Mouse (Mus musculus): ENCODE data around the gene E2f1. TPM values are rescaled to one million over a fixed set of nuclear protein-coding genes. Genes with fewer than 3 reads are reported as not detected.

E2f1 gene
- polyA plus RNA-seq, 1 experiment from 2014 or later, result 7.3 TPM

- Histone ChIP-seq H3K4me1 (ENCODE audit: insufficient read depth) (peaks cover 21% of the 10 kb centered on the region), H3K4me3 (ENCODE audit: low read depth, low read length) (no peak overlapping the region), H3K9ac (replicated peaks) (no peak overlapping the region), H3K27ac (ENCODE audit: low read depth) (no peak overlapping the region), H3K9me3 (ENCODE audit: low read length) (no peaks in the 10 kb centered on the region), H3K27me3 (ENCODE audit: insufficient read depth, low read length) (peaks cover 22% of the 10 kb centered on the region), H3K36me3 (replicated peaks; ENCODE audit: insufficient read depth, low read length) (no peaks in the 10 kb centered on the region), H3K4me2 (ENCODE audit: low read depth, low read length) (no peak overlapping the region)
- no peak for DNase-seq
- ATAC-seq, result no peak
- WGBS (ENCODE audit: insufficient replicate concordance), result 59% methylated on average over 2 of the region's 2 CpGs
- TF ChIP-seq EP300 (IDR thresholded peaks at IDR 0.05; ENCODE audit: low read depth) (no peak), CTCF (IDR thresholded peaks at IDR 0.05; ENCODE audit: low read depth) (no peak)
Measured at GRCm38 (mm10) chr2:154550937-154551336, 18.8 kb downstream of the E2f1 start.

- no peaks in the 10 kb centered on the region for H3K9me3 ChIP-seq (ENCODE audit: low read length)
- peaks cover 21% of the 10 kb centered on the region for H3K4me1 ChIP-seq (ENCODE audit: insufficient read depth)
- peak overlapping the region; percentile 43 for H3K4me3 ChIP-seq (ENCODE audit: low read depth, low read length)
- DNase-seq (no peak), ATAC-seq (no peak)
- H3K36me3 ChIP-seq (replicated peaks; ENCODE audit: insufficient read depth, low read length), result no peaks in the 10 kb centered on the region
- peak overlapping the region; percentile 84 for H3K4me2 ChIP-seq (ENCODE audit: low read depth, low read length)
- no peak overlapping the region for H3K27ac ChIP-seq (ENCODE audit: low read depth)
- 0 out of 2 replicates have a peak overlapping the region, but pooled peaks have one; percentile 35 for H3K9ac ChIP-seq (replicated peaks)
- peaks cover 22% of the 10 kb centered on the region for H3K27me3 ChIP-seq (ENCODE audit: insufficient read depth, low read length)
- TF ChIP-seq EP300 (IDR thresholded peaks at IDR 0.05; ENCODE audit: low read depth) (no peak), CTCF (IDR thresholded peaks at IDR 0.05; ENCODE audit: low read depth) (no peak)
- WGBS (ENCODE audit: insufficient replicate concordance), result 16% methylated on average over 20 of the region's 20 CpGs
Measured at GRCm38 (mm10) chr2:154549886-154550189, 19.9 kb downstream of the E2f1 start.

- peaks cover 21% of the 10 kb centered on the region for H3K4me1 ChIP-seq (ENCODE audit: insufficient read depth)
- H3K27ac ChIP-seq (ENCODE audit: low read depth), result 0 out of 2 replicates have a peak overlapping the region, but pooled peaks have one; percentile 44
- peaks cover 22% of the 10 kb centered on the region for H3K27me3 ChIP-seq (ENCODE audit: insufficient read depth, low read length)
- whole genome bisulfite sequencing (ENCODE audit: insufficient replicate concordance), result 6% methylated on average over 44 of the region's 48 CpGs
- peak; percentile 80 for DNase-seq
- peak; percentile 30 for ATAC-seq
- H3K9ac ChIP-seq (replicated peaks), result peak overlapping the region; percentile 35
- H3K4me2 ChIP-seq (ENCODE audit: low read depth, low read length), result peak overlapping the region; percentile 84
- no peaks in the 10 kb centered on the region for H3K9me3 ChIP-seq (ENCODE audit: low read length)
- TF ChIP-seq CTCF (IDR thresholded peaks at IDR 0.05; ENCODE audit: low read depth), result no peak
- no peak for TF ChIP-seq EP300 (IDR thresholded peaks at IDR 0.05; ENCODE audit: low read depth)
- peak overlapping the region; percentile 43 for H3K4me3 ChIP-seq (ENCODE audit: low read depth, low read length)
- H3K36me3 ChIP-seq (replicated peaks; ENCODE audit: insufficient read depth, low read length), result no peaks in the 10 kb centered on the region
Measured at GRCm38 (mm10) chr2:154549127-154549885, 20.4 kb downstream of the E2f1 start.

- H3K9me3 ChIP-seq (ENCODE audit: low read length), result no peaks in the 10 kb centered on the region
- peak overlapping the region; percentile 84 for H3K4me2 ChIP-seq (ENCODE audit: low read depth, low read length)
- no peak overlapping the region for H3K9ac ChIP-seq (replicated peaks)
- H3K27me3 ChIP-seq (ENCODE audit: insufficient read depth, low read length), result peaks cover 22% of the 10 kb centered on the region
- DNase-seq, result peak; percentile 74
- no peak for TF ChIP-seq CTCF (IDR thresholded peaks at IDR 0.05; ENCODE audit: low read depth)
- TF ChIP-seq EP300 (IDR thresholded peaks at IDR 0.05; ENCODE audit: low read depth), result no peak
- 39% methylated on average over 3 of the region's 3 CpGs for WGBS (ENCODE audit: insufficient replicate concordance)
- H3K4me1 ChIP-seq (ENCODE audit: insufficient read depth), result peaks cover 21% of the 10 kb centered on the region
- H3K27ac ChIP-seq (ENCODE audit: low read depth), result 0 out of 2 replicates have a peak overlapping the region, but pooled peaks have one; percentile 44
- ATAC-seq, result peak; percentile 89
- no peak overlapping the region for H3K4me3 ChIP-seq (ENCODE audit: low read depth, low read length)
- no peaks in the 10 kb centered on the region for H3K36me3 ChIP-seq (replicated peaks; ENCODE audit: insufficient read depth, low read length)
Measured at GRCm38 (mm10) chr2:154548688-154549087, 21.0 kb downstream of the E2f1 start.

- DNase-seq (no peak), ATAC-seq (no peak)
- H3K27ac ChIP-seq (ENCODE audit: low read depth), result no peak within 1 kb of the TSS
- no peak within 1 kb of the TSS for H3K9ac ChIP-seq (replicated peaks)
- TF ChIP-seq EP300 (IDR thresholded peaks at IDR 0.05; ENCODE audit: low read depth), result no peak
- no peak for TF ChIP-seq CTCF (IDR thresholded peaks at IDR 0.05; ENCODE audit: low read depth)
- no peak within 1 kb of the TSS for H3K4me2 ChIP-seq (ENCODE audit: low read depth, low read length)
- H3K4me3 ChIP-seq (ENCODE audit: low read depth, low read length), result no peak within 1 kb of the TSS
- H3K9me3 ChIP-seq (ENCODE audit: low read length), result no peaks in the 10 kb centered on the region
- no peaks in the 10 kb centered on the region for H3K36me3 ChIP-seq (replicated peaks; ENCODE audit: insufficient read depth, low read length)
- H3K27me3 ChIP-seq (ENCODE audit: insufficient read depth, low read length), result peaks cover 17% of the 10 kb centered on the region
- H3K4me1 ChIP-seq (ENCODE audit: insufficient read depth), result peaks cover 11% of the 10 kb centered on the region
- 86% methylated on average over 10 of the region's 10 CpGs for WGBS (ENCODE audit: insufficient replicate concordance)
Measured at GRCm38 (mm10) chr2:154546711-154547110, 23.0 kb downstream of the E2f1 start, which contains the start of gene 1700003F12Rik. Gene 1700003F12Rik, plus strand, starts transcription at chr2:154547085.

GRCm38 (mm10) chr2:154543567-154544347 lies 25.9 kb downstream of the E2f1 start:
- H3K9me3 ChIP-seq (ENCODE audit: low read length), result no peaks in the 10 kb centered on the region
- WGBS (ENCODE audit: insufficient replicate concordance), result 87% methylated on average over 9 of the region's 9 CpGs
- no peaks in the 10 kb centered on the region; the same call in 1 of the 2 replicates for H3K4me1 ChIP-seq (ENCODE audit: insufficient read depth)
- no peak overlapping the region for H3K27ac ChIP-seq (ENCODE audit: low read depth)
- H3K27me3 ChIP-seq (ENCODE audit: insufficient read depth, low read length), result no peaks in the 10 kb centered on the region
- H3K9ac ChIP-seq (replicated peaks), result no peak overlapping the region
- no peak overlapping the region for H3K4me3 ChIP-seq (ENCODE audit: low read depth, low read length)
- no peak for DNase-seq
- H3K4me2 ChIP-seq (ENCODE audit: low read depth, low read length), result no peak overlapping the region
- H3K36me3 ChIP-seq (replicated peaks; ENCODE audit: insufficient read depth, low read length), result no peaks in the 10 kb centered on the region
- TF ChIP-seq CTCF (IDR thresholded peaks at IDR 0.05; ENCODE audit: low read depth), result no peak
- no peak for TF ChIP-seq EP300 (IDR thresholded peaks at IDR 0.05; ENCODE audit: low read depth)
- ATAC-seq, result no peak

Measured in liver, postnatal 0 days (tissue).